Mouse (Mus musculus) midbrain, embryonic 14.5 days (tissue): ENCODE measurements around the gene Dock2. TPM values are rescaled to one million over a fixed set of nuclear protein-coding genes. Genes with fewer than 3 reads are reported as not detected.

Experiments used
- ATAC-seq: fragments of 200-750 bp; cut with Nextera tagmentation; 2 replicates; pipeline ENCODE4 v1.8.0; 2017; ENCODE audit warnings: moderate number of reproducible peaks, moderate library complexity; ENCODE audit not compliant: low FRiP score, low TSS enrichment
- DNase-seq: peaks from one replicate; pipeline ENCODE4 v3.0.0-alpha.2; 2015
- H3K27ac ChIP-seq: fragments of 300-500 bp; sonication (generic); replicated peaks from 2 replicates; pipeline ENCODE4 v1.5.1; 2014; ENCODE audit warnings: mild to moderate bottlenecking, low read depth, low read length, moderate library complexity
- H3K27me3 ChIP-seq: fragments of 300-500 bp; sonication (generic); 2 replicates; pipeline ENCODE4 v1.6.1; 2014; ENCODE audit warnings: low read length, control low read depth, mixed read lengths; ENCODE audit not compliant: control insufficient read depth, insufficient read depth
- H3K36me3 ChIP-seq: fragments of 300-500 bp; sonication (generic); 2 replicates; pipeline ENCODE4 v1.6.1; 2014; ENCODE audit warnings: low read length, control low read depth; ENCODE audit not compliant: control insufficient read depth, insufficient read depth
- H3K4me1 ChIP-seq: fragments of 300-500 bp; sonication (generic); 2 replicates; pipeline ENCODE4 v1.6.1; 2014; ENCODE audit warnings: mild to moderate bottlenecking, antibody characterized with exemption, low read length, control low read depth; ENCODE audit not compliant: control insufficient read depth, insufficient read depth
- H3K4me2 ChIP-seq: fragments of 300-500 bp; sonication (generic); 2 replicates; pipeline ENCODE4 v1.6.1; 2014; ENCODE audit warnings: mild to moderate bottlenecking, low read length, moderate library complexity
- H3K4me3 ChIP-seq: fragments of 300-500 bp; sonication (generic); replicated peaks from 2 replicates; pipeline ENCODE4 v1.5.1; 2014; ENCODE audit warnings: low read depth, low read length
- H3K9ac ChIP-seq: fragments of 300-500 bp; sonication (generic); replicated peaks from 2 replicates; pipeline ENCODE4 v1.6.1; 2014; ENCODE audit warnings: mild to moderate bottlenecking, low read length, moderate library complexity
- H3K9me3 ChIP-seq: fragments of 300-500 bp; sonication (generic); 2 replicates; pipeline ENCODE4 v1.6.1; 2016; ENCODE audit warnings: low read length, control low read depth, mixed read lengths; ENCODE audit not compliant: control insufficient read depth
- WGBS: fragments of 180-500 bp; shearing (Covaris S2); extraction: QIAGEN DNeasy Blood & Tissue Kit; methylation state at CpG from one replicate; pipeline ENCODE4 v1.1.7; 2014; 5-methylcytosine and 5-hydroxymethylcytosine counted together
- polyA plus RNA-seq: library from polyadenylated mRNA; unstranded; fragments of >200 nt; fragmentation: Nextera tagmentation; extraction: Ambion mirVana; gene quantifications from 2 replicates; pipeline ENCODE4 v1.2.1, GENCODE M21; 2014

Dock2 gene
- polyA plus RNA-seq, 1 experiment from 2014 or later = 0.51 TPM

DNA sequence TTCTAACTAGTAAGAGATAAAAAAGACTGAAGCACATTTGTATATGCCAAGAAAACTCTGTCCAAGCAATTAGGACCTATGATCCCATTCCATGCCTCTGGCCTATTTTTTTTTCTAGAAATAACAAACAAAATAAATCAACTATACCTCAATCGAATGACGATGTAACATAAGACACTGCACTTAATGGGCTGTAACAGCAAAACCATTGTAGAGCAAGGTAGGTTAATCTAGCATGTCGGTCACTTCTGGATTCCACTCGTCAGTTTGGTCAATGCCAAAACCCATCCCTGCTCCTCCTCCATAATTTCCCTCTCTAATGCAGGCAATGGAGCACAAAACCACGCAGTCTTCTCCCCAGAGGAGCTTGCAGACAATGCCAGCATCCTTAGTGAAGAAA is 70.3 kb downstream of the Dock2 start:
- H3K4me3 ChIP-seq = no peak overlapping the region
- no peak overlapping the region for H3K9ac ChIP-seq
- H3K36me3 ChIP-seq = no peaks in the 10 kb centered on the region
- H3K9me3 ChIP-seq = no peaks in the 10 kb centered on the region
- no peak overlapping the region for H3K27ac ChIP-seq
- DNase-seq (no peak), ATAC-seq (no peak)
- H3K4me2 ChIP-seq = no peak overlapping the region
- no peaks in the 10 kb centered on the region for H3K27me3 ChIP-seq
- H3K4me1 ChIP-seq = no peaks in the 10 kb centered on the region
- 72% methylated on average over 5 of the region's 5 CpGs for WGBS

DNA sequence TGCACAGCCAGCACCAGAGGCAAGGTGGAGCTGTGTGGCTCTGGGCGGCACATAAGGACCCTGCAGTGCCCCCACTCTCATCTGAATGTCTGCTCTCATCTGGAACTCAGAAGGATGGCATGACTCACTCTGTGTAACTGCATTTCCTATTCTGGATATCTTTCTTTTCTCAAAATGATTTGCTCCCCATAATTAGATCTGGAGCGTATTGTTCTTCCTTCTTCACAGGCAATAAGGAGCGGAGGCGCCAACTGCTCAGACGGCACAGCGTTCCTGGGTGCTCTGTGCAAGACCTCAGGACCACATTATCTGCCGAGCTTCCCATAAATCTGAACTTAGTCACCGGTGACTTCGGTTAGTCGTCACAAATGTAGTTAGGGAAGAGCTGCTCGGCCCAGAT is 75.4 kb downstream of the Dock2 start:
- WGBS = 93% methylated on average over 11 of the region's 11 CpGs
- Histone ChIP-seq H3K36me3 (no peaks in the 10 kb centered on the region), H3K27ac (no peak overlapping the region), H3K4me3 (no peak overlapping the region), H3K9me3 (no peaks in the 10 kb centered on the region), H3K9ac (no peak overlapping the region), H3K4me1 (no peaks in the 10 kb centered on the region), H3K27me3 (no peaks in the 10 kb centered on the region), H3K4me2 (no peak overlapping the region)
- no peak for DNase-seq
- ATAC-seq = no peak

DNA sequence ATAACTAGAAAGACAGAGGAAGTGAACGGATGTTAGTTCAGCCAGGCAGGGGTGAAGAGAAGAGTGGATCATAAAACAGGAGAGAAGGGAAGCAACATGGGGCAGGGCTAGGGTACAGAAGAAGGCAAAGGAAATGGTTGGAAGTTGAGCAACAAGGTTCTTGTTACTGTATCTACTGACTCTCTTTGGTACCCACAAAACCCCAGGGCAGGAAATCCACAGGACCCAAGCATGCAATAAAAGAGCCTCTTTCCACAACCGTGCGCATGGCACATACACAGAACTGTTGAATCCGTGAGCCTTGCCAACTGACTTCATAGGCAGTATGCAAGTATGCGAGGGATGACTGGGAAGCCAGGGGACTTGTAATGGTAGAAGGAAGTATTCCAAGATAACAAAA is 76.3 kb downstream of the Dock2 start:
- no peaks in the 10 kb centered on the region for H3K9me3 ChIP-seq
- no peak overlapping the region for H3K27ac ChIP-seq
- no peaks in the 10 kb centered on the region for H3K4me1 ChIP-seq
- 94% methylated on average over 5 of the region's 5 CpGs for whole genome bisulfite sequencing
- no peak overlapping the region for H3K4me2 ChIP-seq
- no peak for ATAC-seq
- H3K9ac ChIP-seq = no peak overlapping the region
- H3K27me3 ChIP-seq = no peaks in the 10 kb centered on the region
- no peaks in the 10 kb centered on the region for H3K36me3 ChIP-seq
- H3K4me3 ChIP-seq = no peak overlapping the region
- DNase-seq = no peak

DNA sequence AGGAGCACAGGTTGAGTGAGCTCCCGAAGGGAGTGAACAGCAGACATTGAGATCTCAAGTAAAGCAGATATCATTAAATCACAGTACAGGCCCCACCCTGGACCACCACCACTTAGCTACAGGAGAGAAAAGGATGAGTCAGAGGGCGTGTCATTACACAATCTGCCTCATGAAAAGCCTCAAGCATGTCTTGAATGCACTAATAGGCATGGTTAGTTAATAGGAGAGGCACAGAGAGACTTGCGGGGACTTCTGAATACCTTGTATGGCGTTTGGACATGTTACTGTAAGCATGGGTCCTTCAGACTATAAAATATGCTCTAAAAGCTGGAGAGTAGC is 78.6 kb downstream of the Dock2 start:
- no peaks in the 10 kb centered on the region for H3K9me3 ChIP-seq
- WGBS = 66% methylated on average over 4 of the region's 4 CpGs
- ATAC-seq (no peak), DNase-seq (no peak)
- no peaks in the 10 kb centered on the region for H3K36me3 ChIP-seq
- H3K4me2 ChIP-seq = no peak overlapping the region
- no peak overlapping the region for H3K27ac ChIP-seq
- no peak overlapping the region for H3K4me3 ChIP-seq
- no peak overlapping the region for H3K9ac ChIP-seq
- no peaks in the 10 kb centered on the region for H3K27me3 ChIP-seq
- H3K4me1 ChIP-seq = no peaks in the 10 kb centered on the region

DNA sequence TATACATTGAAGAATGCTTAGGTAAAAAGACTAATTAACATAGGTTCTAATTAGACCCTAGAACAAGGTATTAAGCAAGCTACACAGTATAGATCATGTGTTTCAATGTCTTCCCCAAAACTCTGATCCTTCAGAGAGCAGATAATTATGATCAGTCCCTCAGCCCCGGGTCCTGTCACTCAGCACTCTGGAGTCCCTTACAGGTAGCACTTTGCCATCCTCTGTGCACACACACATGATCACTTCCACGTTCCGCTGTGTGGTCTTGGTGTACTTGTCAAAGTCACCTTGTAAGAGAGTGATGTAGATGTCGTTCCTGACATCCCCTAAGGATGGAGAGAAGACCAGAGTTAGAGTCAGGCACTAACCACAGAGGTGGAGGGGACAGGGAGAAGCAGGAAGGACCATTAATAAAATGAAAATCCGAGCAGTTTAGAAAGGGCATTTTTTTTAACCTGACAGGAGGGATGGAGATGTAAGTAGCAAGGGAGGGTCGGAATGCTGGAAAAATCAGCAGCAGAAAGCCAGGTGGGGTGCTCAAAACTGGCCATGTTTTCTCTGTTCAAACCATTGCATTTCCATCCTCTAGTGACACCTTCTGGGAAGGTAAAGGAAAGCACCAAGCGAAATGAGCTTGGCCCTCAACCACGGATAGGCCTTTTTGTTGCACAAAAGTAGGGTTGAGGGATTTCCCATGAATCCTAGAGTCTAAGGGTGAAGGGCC is 79.1 kb downstream of the Dock2 start:
- WGBS = 60% methylated on average over 8 of the region's 8 CpGs
- peak; percentile 48; the same call in 1 of the 2 replicates for ATAC-seq

DNA sequence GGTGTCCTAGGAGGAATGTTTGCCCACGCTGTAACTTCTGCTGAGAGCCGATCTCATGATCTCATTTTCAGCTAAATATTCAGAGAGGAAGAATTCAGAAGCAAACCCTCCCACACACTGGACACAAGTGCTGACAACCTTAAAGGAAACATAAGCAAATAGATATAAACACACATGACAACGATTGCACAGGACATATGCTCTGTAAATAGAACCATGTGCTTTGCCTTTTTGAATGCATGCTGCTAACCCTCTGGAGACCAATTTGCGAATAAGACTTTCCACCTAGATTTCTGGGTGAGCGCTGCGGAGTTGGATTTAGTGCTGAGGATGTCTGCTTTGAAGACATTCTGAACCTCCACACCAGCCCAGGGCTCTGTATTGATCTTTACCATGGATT is 79.8 kb downstream of the Dock2 start:
- Histone ChIP-seq H3K27ac (no peak overlapping the region), H3K4me2 (no peak overlapping the region), H3K9me3 (no peaks in the 10 kb centered on the region), H3K36me3 (no peaks in the 10 kb centered on the region), H3K27me3 (no peaks in the 10 kb centered on the region), H3K4me3 (no peak overlapping the region), H3K4me1 (no peaks in the 10 kb centered on the region), H3K9ac (no peak overlapping the region)
- ATAC-seq = no peak
- 62% methylated on average over 6 of the region's 6 CpGs for WGBS
- peak; percentile 43 for DNase-seq

More for the DNA sequence above, 79.1 kb downstream of the Dock2 start:
- Histone ChIP-seq H3K9ac (no peak overlapping the region), H3K27me3 (no peaks in the 10 kb centered on the region), H3K4me3 (no peak overlapping the region), H3K9me3 (no peaks in the 10 kb centered on the region), H3K4me2 (no peak overlapping the region), H3K36me3 (no peaks in the 10 kb centered on the region), H3K27ac (no peak overlapping the region), H3K4me1 (no peaks in the 10 kb centered on the region)
- DNase-seq = peak; percentile 77

DNA sequence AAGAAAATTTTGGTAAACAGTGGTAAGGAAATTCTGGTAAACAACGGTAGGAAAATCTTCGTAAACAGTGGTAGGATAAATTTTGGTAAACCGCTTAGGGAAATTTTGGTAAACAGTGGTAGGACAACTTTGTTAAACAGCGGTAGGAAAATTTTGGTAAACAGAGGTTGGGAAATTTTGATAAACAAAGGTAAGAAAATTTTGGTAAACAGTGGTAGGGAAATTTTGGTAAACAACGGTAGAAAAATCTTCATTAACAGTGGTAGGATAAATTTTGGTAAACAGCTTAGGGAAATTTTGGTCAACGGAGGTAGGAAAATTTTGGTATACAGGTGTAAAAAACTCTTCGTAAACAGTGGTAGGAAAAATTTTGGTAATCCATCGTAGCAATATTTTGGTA is 101.9 kb downstream of the Dock2 start:
- H3K9me3 ChIP-seq = peaks cover 6% of the 10 kb centered on the region
- no peak overlapping the region for H3K27ac ChIP-seq
- H3K4me2 ChIP-seq = no peak overlapping the region
- 57% methylated on average over 8 of the region's 8 CpGs for WGBS
- H3K9ac ChIP-seq = no peak overlapping the region
- ATAC-seq (no peak), DNase-seq (peak; percentile 65)
- no peaks in the 10 kb centered on the region for H3K27me3 ChIP-seq
- no peaks in the 10 kb centered on the region for H3K4me1 ChIP-seq
- H3K4me3 ChIP-seq = no peak overlapping the region
- no peaks in the 10 kb centered on the region for H3K36me3 ChIP-seq

DNA sequence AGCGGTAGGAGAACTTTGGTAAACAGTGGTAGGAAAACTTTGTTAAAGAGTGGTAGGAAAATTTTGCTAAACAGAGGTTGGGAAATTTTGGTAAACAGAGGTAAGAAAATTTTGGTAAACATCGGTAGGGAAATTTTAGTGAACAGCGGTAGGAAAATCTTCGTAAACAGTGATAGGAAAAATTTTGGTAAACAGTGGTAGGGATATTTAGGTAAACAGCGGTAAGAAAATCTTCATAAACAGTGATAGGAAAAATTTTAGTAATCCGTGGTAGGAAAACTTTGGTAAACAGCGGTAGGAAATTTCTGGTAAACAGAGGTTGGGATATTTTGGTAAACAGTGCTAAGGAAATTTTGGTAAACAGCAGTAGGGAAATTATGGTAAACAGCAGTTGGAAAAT is 239.1 kb downstream of the Dock2 start:
- Histone ChIP-seq H3K36me3 (no peaks in the 10 kb centered on the region), H3K4me2 (no peak overlapping the region), H3K27me3 (no peaks in the 10 kb centered on the region), H3K9ac (no peak overlapping the region), H3K4me3 (no peak overlapping the region), H3K27ac (no peak overlapping the region), H3K4me1 (no peaks in the 10 kb centered on the region), H3K9me3 (peaks cover 13% of the 10 kb centered on the region)
- ATAC-seq = no peak
- DNase-seq = peak; percentile 20
- WGBS = 81% methylated on average over 7 of the region's 7 CpGs

DNA sequence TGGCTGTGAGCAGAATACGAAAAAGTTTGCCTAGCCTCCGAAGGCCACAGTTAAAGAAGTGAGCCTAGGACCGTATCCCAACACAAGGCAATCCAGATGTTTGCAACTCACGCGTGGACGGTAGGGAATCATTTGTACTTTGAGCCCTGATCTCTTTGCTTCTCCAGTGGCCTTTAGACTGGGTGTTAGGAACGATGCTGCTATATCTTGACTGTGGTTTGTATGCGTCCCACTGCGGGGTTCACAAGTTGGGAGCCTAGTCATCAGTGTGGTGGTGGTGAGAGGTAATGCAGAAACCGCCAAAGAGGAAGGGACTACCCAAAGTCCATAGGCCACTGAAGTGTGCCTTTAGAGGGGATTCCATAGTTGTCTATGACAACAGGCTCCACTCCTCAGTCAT is 251.6 kb downstream of the Dock2 start:
- ATAC-seq (no peak), DNase-seq (no peak)
- Histone ChIP-seq H3K36me3 (no peaks in the 10 kb centered on the region), H3K27ac (no peak overlapping the region), H3K4me3 (no peak overlapping the region), H3K4me2 (no peak overlapping the region), H3K9ac (no peak overlapping the region), H3K9me3 (no peaks in the 10 kb centered on the region), H3K27me3 (no peaks in the 10 kb centered on the region), H3K4me1 (no peaks in the 10 kb centered on the region)
- WGBS = 94% methylated on average over 10 of the region's 10 CpGs
